Mouse (Mus musculus) liver, adult 2 months (tissue): Measurements from ENCODE around the gene Rsad1. TPM values are rescaled to one million over a fixed set of nuclear protein-coding genes. Genes with fewer than 3 reads are reported as not detected.

Source experiments
- DNase-seq: peaks from one replicate; pipeline ENCODE4 v3.0.0-alpha.2; 2011; ENCODE audit warnings: low read depth, low spot score; ENCODE audit errors: extremely low read depth
- H3K27ac ChIP-seq: fragments of 200-500 bp; replicated peaks from 2 replicates; pipeline ENCODE4 v1.5.1; 2012; ENCODE audit warnings: low read depth, mild to moderate bottlenecking, control low read depth, inconsistent platforms, low read length; ENCODE audit not compliant: insufficient read depth
- H3K27me3 ChIP-seq: fragments of 200-500 bp; 2 replicates; pipeline ENCODE4 v1.6.1; 2012; ENCODE audit warnings: mild to moderate bottlenecking, moderate library complexity, low read length, inconsistent platforms; ENCODE audit not compliant: control insufficient read depth, insufficient read depth
- H3K36me3 ChIP-seq: fragments of 200-500 bp; 2 replicates; pipeline ENCODE4 v1.6.1; 2012; ENCODE audit warnings: low read length, inconsistent platforms; ENCODE audit not compliant: control insufficient read depth, insufficient read depth
- H3K4me1 ChIP-seq: fragments of 200-500 bp; 2 replicates; pipeline ENCODE4 v1.6.1; 2011; ENCODE audit warnings: low read length; ENCODE audit not compliant: control insufficient read depth, insufficient read depth
- H3K4me3 ChIP-seq: fragments of 200-500 bp; 2 replicates; pipeline ENCODE4 v1.5.1; 2011; ENCODE audit warnings: low read depth, mild to moderate bottlenecking, control low read depth, low read length, moderate library complexity; ENCODE audit not compliant: insufficient read depth
- H3K79me2 ChIP-seq: fragments of 200-500 bp; 2 replicates; pipeline ENCODE4 v1.6.1; 2012; ENCODE audit warnings: inconsistent platforms, mild to moderate bottlenecking, low read length, moderate library complexity; ENCODE audit not compliant: control insufficient read depth, insufficient read depth
- H3K9ac ChIP-seq: fragments of 200-500 bp; 2 replicates; pipeline ENCODE4 v1.6.1; 2012; ENCODE audit warnings: low read depth, mild to moderate bottlenecking, control low read depth, inconsistent platforms, low read length
- CTCF ChIP-seq: fragments of 200-500 bp; IDR thresholded peaks from 2 replicates; pipeline ENCODE4 v1.5.1; 2011; ENCODE audit warnings: low read depth, low read length, control low read depth
- POLR2A ChIP-seq: fragments of 200-500 bp; IDR thresholded peaks from 2 replicates; pipeline ENCODE4 v1.6.1; 2011; ENCODE audit warnings: low read length, control low read depth; ENCODE audit not compliant: insufficient read depth; ENCODE audit errors: extremely low read depth
- WGBS: fragments of 180-500 bp; shearing (Covaris S2); methylation state at CpG from one replicate; pipeline ENCODE4 v1.1.7; 2018; 5-methylcytosine and 5-hydroxymethylcytosine counted together
- polyA plus RNA-seq: library from polyadenylated mRNA; depleted of rRNA; stranded (reverse); fragments of >200 nt; gene quantifications from 2 replicates; pipeline ENCODE4 v1.2.3, GENCODE M21; 2012
- total RNA-seq: library from RNA; depleted of rRNA; stranded (reverse); fragments of >200 nt; gene quantifications from 2 replicates; pipeline ENCODE4 v1.2.3, GENCODE M21; 2014

Rsad1 gene
- total and polyA plus RNA-seq, 2 experiments, result 2.1 to 8.0 TPM

DNA sequence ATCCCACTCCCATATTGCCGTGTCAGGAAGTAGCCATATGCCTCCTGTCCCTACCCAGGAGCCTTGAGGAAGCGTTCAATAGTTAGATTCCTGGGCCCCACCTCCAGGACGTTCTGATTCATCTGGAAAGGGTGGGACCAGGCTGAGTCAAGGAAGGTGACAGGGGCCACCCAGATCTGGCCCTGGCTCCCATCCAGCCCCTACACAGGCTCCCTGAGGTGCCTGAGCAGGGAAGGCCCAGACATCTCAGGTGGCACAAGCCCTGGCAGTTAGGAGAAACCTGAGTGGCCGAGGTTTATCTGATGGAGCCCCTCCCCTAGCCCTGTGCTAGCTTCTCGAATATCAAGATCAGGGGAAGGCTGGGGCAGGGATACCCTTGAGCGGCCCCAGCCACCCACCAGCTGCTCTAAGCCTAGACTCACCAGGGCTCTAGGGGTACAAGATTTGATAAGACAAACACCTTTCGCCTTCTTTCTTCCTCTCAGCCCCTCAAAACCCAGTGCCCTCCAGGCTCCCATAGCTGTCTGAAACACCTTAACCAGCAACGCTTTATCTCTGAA is 10.2 kb downstream of the Rsad1 start:
- WGBS, result 88% methylated on average over 8 of the region's 8 CpGs
- H3K27ac ChIP-seq, result no peak overlapping the region

DNA sequence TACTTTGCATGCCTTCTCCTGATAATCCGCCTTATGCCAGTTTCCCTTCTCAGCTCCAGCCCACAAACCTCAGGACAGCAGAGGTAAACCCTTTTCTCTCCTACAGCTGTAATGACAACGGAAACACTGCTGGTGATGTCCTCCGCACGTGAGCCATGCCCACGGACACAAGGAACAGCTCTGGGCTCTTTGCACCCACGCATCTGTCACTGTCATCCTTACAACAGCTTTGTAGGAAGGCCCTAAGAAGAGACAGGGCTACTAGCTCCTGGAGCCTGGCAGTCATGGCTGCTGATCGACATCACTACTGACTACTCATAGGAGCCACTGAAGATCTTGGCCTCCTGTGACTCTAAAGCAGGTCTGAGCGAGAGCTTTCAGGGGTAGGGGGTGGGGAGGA is 15.9 kb downstream of the Rsad1 start:
- Histone ChIP-seq H3K4me1 (peaks cover 2% of the 10 kb centered on the region; the same call in 1 of the 2 replicates), H3K27me3 (no peaks in the 10 kb centered on the region), H3K79me2 (no peaks in the 10 kb centered on the region), H3K4me3 (no peak overlapping the region), H3K27ac (no peak overlapping the region), H3K9ac (no peak overlapping the region), H3K36me3 (0 out of 2 replicates have a peak, but pooled peaks cover 2% of the 10 kb centered on the region)
- 90% methylated on average over 8 of the region's 8 CpGs for WGBS
- no peak for DNase-seq
- TF ChIP-seq CTCF, result no peak
- no peak for TF ChIP-seq POLR2A

More for the DNA sequence above, 10.2 kb downstream of the Rsad1 start:
- H3K9ac ChIP-seq, result no peak overlapping the region
- H3K4me1 ChIP-seq, result no peaks in the 10 kb centered on the region
- no peaks in the 10 kb centered on the region for H3K27me3 ChIP-seq
- TF ChIP-seq CTCF (no peak), POLR2A (no peak)
- no peak overlapping the region for H3K4me3 ChIP-seq
- H3K79me2 ChIP-seq, result no peaks in the 10 kb centered on the region
- 0 out of 2 replicates have a peak, but pooled peaks cover 2% of the 10 kb centered on the region for H3K36me3 ChIP-seq
- DNase-seq, result no peak

DNA sequence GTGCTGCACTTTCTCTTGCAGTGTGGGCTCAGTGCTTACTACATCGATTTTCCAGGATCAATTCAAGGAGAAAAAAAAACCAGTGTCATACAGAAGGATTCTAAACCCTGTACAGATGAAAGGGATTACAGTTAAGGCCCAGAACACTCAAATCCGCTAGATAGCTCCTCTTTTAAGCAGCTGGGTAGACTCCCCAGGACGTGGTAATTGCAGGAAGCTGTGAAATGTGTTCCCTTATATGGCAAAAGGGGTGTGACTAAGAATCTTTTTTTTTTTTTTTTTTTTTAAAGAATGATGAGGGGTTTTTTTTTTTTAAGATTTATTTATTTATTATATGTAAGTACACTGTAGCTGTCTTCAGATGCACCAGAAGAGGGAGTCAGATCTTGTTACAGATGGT is 20.2 kb downstream of the Rsad1 start:
- no peak overlapping the region for H3K27ac ChIP-seq
- H3K36me3 ChIP-seq, result no peaks in the 10 kb centered on the region
- peak; percentile 57 for DNase-seq
- no peaks in the 10 kb centered on the region for H3K79me2 ChIP-seq
- peaks cover 2% of the 10 kb centered on the region; the same call in 1 of the 2 replicates for H3K4me1 ChIP-seq
- H3K4me3 ChIP-seq, result no peak overlapping the region
- 34% methylated on average over 3 of the region's 3 CpGs for WGBS
- TF ChIP-seq POLR2A, result no peak
- no peaks in the 10 kb centered on the region for H3K27me3 ChIP-seq
- H3K9ac ChIP-seq, result no peak overlapping the region

DNA sequence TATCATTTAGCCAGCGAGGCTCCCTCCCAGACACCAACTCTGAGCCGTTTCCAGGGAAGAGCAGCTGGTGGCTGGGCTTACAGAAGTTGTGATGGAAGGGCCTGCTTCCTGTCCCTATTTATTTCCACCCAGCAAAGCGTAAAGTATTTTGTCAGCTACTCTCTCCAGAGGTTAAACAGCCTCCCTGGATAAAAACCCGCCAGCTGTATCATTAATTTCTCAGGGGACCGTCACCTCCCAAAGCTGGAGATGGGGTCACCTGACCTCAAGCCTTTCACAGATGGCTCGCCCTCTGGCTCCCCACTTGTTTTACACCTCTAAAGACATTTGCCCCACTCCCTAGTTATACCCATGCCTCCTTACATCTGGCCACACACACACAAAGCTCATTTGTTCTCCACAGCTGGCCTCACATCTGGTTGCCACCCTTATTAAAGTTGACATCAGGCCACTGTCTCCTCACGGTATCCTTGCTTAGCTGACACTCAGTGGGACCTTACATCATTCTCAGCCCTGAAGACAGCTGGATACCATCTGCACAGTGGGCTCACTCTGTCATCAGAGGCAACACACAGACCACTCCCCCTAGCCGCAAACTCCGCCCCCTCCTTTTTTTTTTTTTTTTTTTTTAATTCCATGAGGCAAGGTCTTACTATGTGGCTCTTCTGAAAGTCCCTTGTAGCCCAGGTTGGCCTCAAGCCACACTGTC is 22.7 kb downstream of the Rsad1 start:
- no peak overlapping the region for H3K9ac ChIP-seq

DNA sequence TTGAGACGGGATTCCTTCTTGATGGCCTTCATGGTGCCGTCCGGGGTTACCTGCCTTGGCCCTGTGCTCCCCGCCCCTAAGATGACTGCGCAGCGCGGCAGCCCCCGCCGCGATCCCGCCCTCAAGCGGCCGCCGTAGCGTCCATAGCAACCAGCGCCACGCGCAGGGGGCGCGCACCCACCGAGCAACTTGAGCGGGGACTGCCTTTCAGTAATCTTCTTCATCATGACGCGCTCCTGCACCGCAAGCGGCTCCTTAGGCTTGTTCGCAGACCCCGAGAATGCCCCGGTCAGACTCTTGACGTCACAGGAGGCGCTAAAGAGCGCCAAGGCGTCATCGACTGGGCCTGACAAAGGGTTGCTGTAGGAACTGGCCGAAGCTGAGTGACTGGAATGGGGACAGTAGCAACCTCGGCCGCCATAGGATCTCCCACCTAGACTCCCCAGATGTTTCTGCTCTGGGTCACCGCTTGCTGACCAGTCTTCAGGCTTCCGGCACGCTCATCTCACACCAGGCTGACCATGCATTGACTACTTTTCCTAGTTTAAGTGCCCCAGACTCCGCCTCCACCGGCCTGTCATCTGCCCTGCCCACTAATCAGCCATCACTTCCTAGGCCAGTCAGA is 27.7 kb downstream of the Rsad1 start, which contains the start of gene Mycbpap:
Gene Mycbpap, minus strand, starts transcription at position 524 of the 625 bp plus-strand sequence.
- WGBS, result 3% methylated on average over 42 of the region's 42 CpGs

More for the DNA sequence above, 22.7 kb downstream of the Rsad1 start:
- no peak for DNase-seq
- no peaks in the 10 kb centered on the region for H3K79me2 ChIP-seq
- H3K27ac ChIP-seq, result no peak overlapping the region
- H3K4me3 ChIP-seq, result no peak overlapping the region
- no peaks in the 10 kb centered on the region for H3K27me3 ChIP-seq
- peaks cover 2% of the 10 kb centered on the region; the same call in 1 of the 2 replicates for H3K4me1 ChIP-seq
- 80% methylated on average over 9 of the region's 9 CpGs for WGBS
- no peaks in the 10 kb centered on the region for H3K36me3 ChIP-seq
- no peak for TF ChIP-seq POLR2A
- no peak for TF ChIP-seq CTCF

DNA sequence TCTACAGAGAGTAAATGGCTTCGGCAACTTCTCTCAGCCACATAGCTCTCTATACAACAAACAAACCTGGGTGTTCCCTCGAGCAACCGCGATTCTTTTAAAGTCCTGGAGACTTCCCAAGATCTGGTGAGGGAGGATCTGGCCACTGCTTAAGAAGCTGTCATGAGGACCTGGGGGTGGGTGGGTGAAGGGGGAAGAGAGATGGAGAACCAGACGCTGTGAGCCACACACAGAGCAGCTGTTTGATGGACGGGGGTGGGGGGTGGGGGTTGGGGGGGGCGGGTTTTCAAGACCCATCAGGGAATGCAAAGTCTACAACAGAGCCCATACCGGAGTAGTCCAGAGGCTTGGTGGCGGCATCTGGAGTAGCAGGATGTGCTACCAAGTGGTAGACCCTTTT is 35.6 kb downstream of the Rsad1 start:
- H3K4me1 ChIP-seq, result no peaks in the 10 kb centered on the region
- H3K4me3 ChIP-seq, result no peak overlapping the region
- H3K27ac ChIP-seq, result no peak overlapping the region
- H3K9ac ChIP-seq, result no peak overlapping the region
- TF ChIP-seq CTCF (no peak), POLR2A (no peak)
- no peak for DNase-seq
- WGBS, result 50% methylated on average over 8 of the region's 9 CpGs
- no peaks in the 10 kb centered on the region for H3K27me3 ChIP-seq
- H3K36me3 ChIP-seq, result no peaks in the 10 kb centered on the region
- H3K79me2 ChIP-seq, result no peaks in the 10 kb centered on the region

More for the DNA sequence above, 27.7 kb downstream of the Rsad1 start, which contains the start of gene Mycbpap:
- H3K79me2 ChIP-seq, result no peaks in the 10 kb centered on the region
- no peak for TF ChIP-seq POLR2A
- TF ChIP-seq CTCF, result peak; percentile 29; the same call in 1 of the 2 replicates
- H3K9ac ChIP-seq, result peak within 1 kb of the TSS; percentile 51; the same call in 1 of the 2 replicates
- H3K27ac ChIP-seq, result no peak within 1 kb of the TSS
- DNase-seq, result peak; percentile 31
- H3K4me1 ChIP-seq, result no peaks in the 10 kb centered on the region; the same call in 1 of the 2 replicates
- peak within 1 kb of the TSS; percentile 72 for H3K4me3 ChIP-seq
- no peaks in the 10 kb centered on the region for H3K36me3 ChIP-seq
- no peaks in the 10 kb centered on the region for H3K27me3 ChIP-seq
